Mouse (Mus musculus) midbrain, postnatal 0 days (tissue): ENCODE measurements around the gene Sel1l3. TPM values are rescaled to one million over a fixed set of nuclear protein-coding genes. Genes with fewer than 3 reads are reported as not detected.

Source experiments
- ATAC-seq: fragments of 200-750 bp; cut with Nextera tagmentation; 2 replicates; pipeline ENCODE4 v1.8.0; 2017; ENCODE audit warnings: moderate number of reproducible peaks, mild to moderate bottlenecking, moderate TSS enrichment, moderate library complexity; ENCODE audit not compliant: low FRiP score
- DNase-seq: peaks from one replicate; pipeline ENCODE4 v3.0.0-alpha.2; 2015; ENCODE audit warnings: low spot score
- H3K27ac ChIP-seq: fragments of 300-500 bp; sonication (generic); 2 replicates; pipeline ENCODE4 v1.5.1; 2014; ENCODE audit warnings: low read depth, mild to moderate bottlenecking, low read length, mixed read lengths
- H3K27me3 ChIP-seq: fragments of 300-500 bp; sonication (generic); 2 replicates; pipeline ENCODE4 v1.6.1; 2014; ENCODE audit warnings: low read length, control low read depth, mixed read lengths; ENCODE audit not compliant: insufficient read depth
- H3K36me3 ChIP-seq: fragments of 300-500 bp; sonication (generic); 2 replicates; pipeline ENCODE4 v1.6.1; 2014; ENCODE audit warnings: low read length, control low read depth, mixed read lengths; ENCODE audit not compliant: insufficient read depth
- H3K4me1 ChIP-seq: fragments of 300-500 bp; sonication (generic); 2 replicates; pipeline ENCODE4 v1.6.1; 2014; ENCODE audit warnings: mild to moderate bottlenecking, control low read depth, antibody characterized with exemption, low read length, mixed read lengths; ENCODE audit not compliant: insufficient read depth
- H3K4me2 ChIP-seq: fragments of 300-500 bp; sonication (generic); 2 replicates; pipeline ENCODE4 v1.6.1; 2014; ENCODE audit warnings: low read depth, mild to moderate bottlenecking, low read length, mixed read lengths; ENCODE audit not compliant: poor library complexity, severe bottlenecking
- H3K4me3 ChIP-seq: fragments of 300-500 bp; sonication (generic); 2 replicates; pipeline ENCODE4 v1.5.1; 2014; ENCODE audit warnings: low read depth, mild to moderate bottlenecking, low read length, moderate library complexity
- H3K9ac ChIP-seq: fragments of 300-500 bp; sonication (generic); replicated peaks from 2 replicates; pipeline ENCODE4 v1.6.1; 2014; ENCODE audit warnings: mild to moderate bottlenecking, low read length, moderate library complexity, mixed read lengths; ENCODE audit not compliant: poor library complexity, severe bottlenecking
- H3K9me3 ChIP-seq: fragments of 300-500 bp; sonication (generic); 2 replicates; pipeline ENCODE4 v1.6.1; 2016; ENCODE audit warnings: low read length, control low read depth
- CTCF ChIP-seq: IDR thresholded peaks from 2 replicates; pipeline ENCODE4 v1.5.1; 2016; ENCODE audit warnings: antibody characterized with exemption, mild to moderate bottlenecking
- WGBS: fragments of 180-500 bp; shearing (Covaris S2); extraction: QIAGEN DNeasy Blood & Tissue Kit; methylation state at CpG from one replicate; pipeline ENCODE4 v1.1.7; 2014; 5-methylcytosine and 5-hydroxymethylcytosine counted together
- polyA plus RNA-seq: library from polyadenylated mRNA; unstranded; fragments of >200 nt; fragmentation: Nextera tagmentation; extraction: Ambion mirVana; gene quantifications from 2 replicates; pipeline ENCODE4 v1.2.1, GENCODE M21; 2015
- total RNA-seq: library from RNA; depleted of rRNA; stranded (reverse); fragments of >200 nt; gene quantifications from 2 replicates; pipeline ENCODE4 v1.2.3, GENCODE M21; 2014

Sel1l3 gene
- total and polyA plus RNA-seq, 2 experiments from 2014 or later: 4.7 to 19.0 TPM

- no peak for TF ChIP-seq CTCF
- peak; percentile 64 for DNase-seq
- WGBS: 65% methylated on average over 4 of the region's 4 CpGs
Measured at GRCm38 (mm10) chr5:53249431-53250061, 35.8 kb upstream of the Sel1l3 start.

DNA sequence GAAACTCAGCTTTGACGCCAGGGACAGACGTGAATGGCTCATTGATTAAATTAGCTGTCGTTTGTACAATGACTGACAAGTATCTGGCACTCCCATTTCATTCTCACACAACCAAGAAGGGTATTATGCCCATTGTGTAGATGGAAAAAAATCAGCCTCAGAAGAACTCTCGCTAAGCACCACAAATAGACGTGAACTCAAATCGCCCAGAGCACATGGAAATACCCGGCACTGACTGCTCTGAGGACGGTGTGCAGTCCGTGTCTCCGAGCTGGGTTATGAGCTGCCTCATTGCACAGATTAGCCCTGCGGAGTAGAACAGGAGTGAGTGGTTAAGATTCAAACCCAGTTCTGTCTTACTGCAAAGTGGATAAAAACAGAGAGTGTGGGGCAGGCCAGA is 34.8 kb upstream of the Sel1l3 start:
- DNase-seq: no peak
- WGBS: 29% methylated on average over 11 of the region's 11 CpGs
- no peak for TF ChIP-seq CTCF
- H3K9ac ChIP-seq: no peak overlapping the region
- no peak overlapping the region for H3K4me3 ChIP-seq
- no peak for ATAC-seq
- no peaks in the 10 kb centered on the region; the same call in 1 of the 2 replicates for H3K4me1 ChIP-seq
- no peak overlapping the region for H3K27ac ChIP-seq
- H3K27me3 ChIP-seq: no peaks in the 10 kb centered on the region
- H3K36me3 ChIP-seq: no peaks in the 10 kb centered on the region
- no peak overlapping the region for H3K4me2 ChIP-seq
- H3K9me3 ChIP-seq: no peaks in the 10 kb centered on the region

More at GRCm38 (mm10) chr5:53249431-53250061, 35.8 kb upstream of the Sel1l3 start:
- Histone ChIP-seq H3K27me3 (no peaks in the 10 kb centered on the region), H3K9ac (no peak overlapping the region), H3K4me3 (no peak overlapping the region), H3K27ac (no peak overlapping the region), H3K36me3 (no peaks in the 10 kb centered on the region), H3K4me2 (no peak overlapping the region), H3K4me1 (no peaks in the 10 kb centered on the region; the same call in 1 of the 2 replicates), H3K9me3 (no peaks in the 10 kb centered on the region)
- peak; percentile 55 for ATAC-seq

GRCm38 (mm10) chr5:53243933-53244332 is 30.2 kb upstream of the Sel1l3 start:
- TF ChIP-seq CTCF: no peak
- DNase-seq: peak; percentile 45
- no peak overlapping the region for H3K4me3 ChIP-seq
- H3K27ac ChIP-seq: no peak overlapping the region
- ATAC-seq: no peak
- H3K27me3 ChIP-seq: no peaks in the 10 kb centered on the region
- no peaks in the 10 kb centered on the region for H3K9me3 ChIP-seq
- no peak overlapping the region for H3K9ac ChIP-seq
- H3K4me1 ChIP-seq: no peaks in the 10 kb centered on the region
- H3K4me2 ChIP-seq: no peak overlapping the region
- WGBS: 76% methylated on average over 10 of the region's 10 CpGs
- H3K36me3 ChIP-seq: no peaks in the 10 kb centered on the region

- no peak overlapping the region for H3K9ac ChIP-seq
- no peak overlapping the region for H3K27ac ChIP-seq
- 88% methylated on average over 7 of the region's 7 CpGs for WGBS
Measured at GRCm38 (mm10) chr5:53242865-53243499, 29.3 kb upstream of the Sel1l3 start.

GRCm38 (mm10) chr5:53241963-53242362 is 28.2 kb upstream of the Sel1l3 start:
- 76% methylated on average over 5 of the region's 5 CpGs for WGBS
- ATAC-seq: no peak
- no peak overlapping the region for H3K27ac ChIP-seq

More at GRCm38 (mm10) chr5:53242865-53243499, 29.3 kb upstream of the Sel1l3 start:
- TF ChIP-seq CTCF: no peak
- no peaks in the 10 kb centered on the region for H3K9me3 ChIP-seq
- H3K36me3 ChIP-seq: no peaks in the 10 kb centered on the region
- DNase-seq (no peak), ATAC-seq (no peak)
- no peaks in the 10 kb centered on the region for H3K27me3 ChIP-seq
- no peak overlapping the region for H3K4me3 ChIP-seq
- no peaks in the 10 kb centered on the region for H3K4me1 ChIP-seq
- no peak overlapping the region for H3K4me2 ChIP-seq

DNA sequence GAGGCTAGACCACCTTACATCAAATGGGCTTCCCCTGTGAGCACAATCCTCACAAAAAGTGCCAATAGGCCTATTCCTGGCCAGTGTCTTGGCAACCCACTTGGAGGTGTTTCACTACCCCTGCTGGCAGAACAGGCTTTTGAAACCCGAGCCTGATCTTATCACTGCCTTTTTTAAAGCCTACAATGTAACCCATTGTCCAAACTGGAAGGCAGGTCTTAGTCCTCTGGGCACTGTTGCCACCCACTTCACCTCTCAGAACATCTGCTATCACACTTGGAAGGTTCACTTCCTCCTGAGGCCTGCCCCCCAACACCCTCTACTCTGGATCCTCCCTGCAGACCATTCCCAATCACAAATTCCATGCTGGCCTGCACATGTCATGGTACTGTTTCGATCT is 27.4 kb upstream of the Sel1l3 start:
- Histone ChIP-seq H3K27ac (no peak overlapping the region), H3K9ac (no peak overlapping the region), H3K36me3 (no peaks in the 10 kb centered on the region), H3K4me3 (no peak overlapping the region), H3K4me1 (no peaks in the 10 kb centered on the region), H3K4me2 (no peak overlapping the region), H3K9me3 (no peaks in the 10 kb centered on the region), H3K27me3 (no peaks in the 10 kb centered on the region)
- 55% methylated on average over 2 of the region's 2 CpGs for WGBS
- DNase-seq (no peak), ATAC-seq (no peak)
- TF ChIP-seq CTCF: no peak

More at GRCm38 (mm10) chr5:53241963-53242362, 28.2 kb upstream of the Sel1l3 start:
- TF ChIP-seq CTCF: no peak
- DNase-seq: no peak
- Histone ChIP-seq H3K9me3 (no peaks in the 10 kb centered on the region), H3K9ac (no peak overlapping the region), H3K36me3 (no peaks in the 10 kb centered on the region), H3K4me3 (no peak overlapping the region), H3K4me1 (no peaks in the 10 kb centered on the region), H3K4me2 (no peak overlapping the region), H3K27me3 (no peaks in the 10 kb centered on the region)
